Mouse (Mus musculus) forebrain, embryonic 10.5 days (tissue): Measurements from ENCODE around the gene Tmem102. TPM values are rescaled to one million over a fixed set of nuclear protein-coding genes. Genes with fewer than 3 reads are reported as not detected.

ENCODE experiments used
- DNase-seq: peaks from one replicate; pipeline ENCODE4 v3.0.0-alpha.2; 2017; ENCODE audit warnings: low spot score; ENCODE audit errors: extremely low spot score
- H3K27ac ChIP-seq: fragments of 300-500 bp; sonication (generic); 2 replicates; pipeline ENCODE4 v1.5.1; 2016; ENCODE audit warnings: mild to moderate bottlenecking
- H3K27me3 ChIP-seq: fragments of 300-500 bp; sonication (generic); 2 replicates; pipeline ENCODE4 v1.6.1; 2016; ENCODE audit warnings: mild to moderate bottlenecking; ENCODE audit not compliant: poor library complexity, severe bottlenecking
- H3K36me3 ChIP-seq: fragments of 300-500 bp; sonication (generic); replicated peaks from 2 replicates; pipeline ENCODE4 v1.6.1; 2016; ENCODE audit warnings: mild to moderate bottlenecking, moderate library complexity
- H3K4me1 ChIP-seq: fragments of 300-500 bp; sonication (generic); 2 replicates; pipeline ENCODE4 v1.6.1; 2016
- H3K4me3 ChIP-seq: fragments of 300-500 bp; sonication (generic); 2 replicates; pipeline ENCODE4 v1.5.1; 2016; ENCODE audit warnings: mild to moderate bottlenecking, moderate library complexity
- H3K9me3 ChIP-seq: fragments of 300-500 bp; sonication (generic); 2 replicates; pipeline ENCODE4 v1.6.1; 2016; ENCODE audit warnings: mild to moderate bottlenecking, moderate library complexity
- WGBS: fragments of 180-500 bp; shearing (Covaris S2); methylation state at CpG from one replicate; pipeline ENCODE4 v1.1.7; 2016; 5-methylcytosine and 5-hydroxymethylcytosine counted together
- polyA plus RNA-seq: library from polyadenylated mRNA; unstranded; fragments of >200 nt; fragmentation: Nextera tagmentation; extraction: Ambion mirVana; gene quantifications from 2 replicates; pipeline ENCODE4 v1.2.1, GENCODE M21; 2016

Tmem102 gene
- polyA plus RNA-seq, 1 experiment from 2014 or later = 0.95 TPM

GRCm38 (mm10) chr11:69776488-69776887, 28.9 kb downstream of the Tmem102 start:
- no peak for DNase-seq
- WGBS = 81% methylated on average over 20 of the region's 20 CpGs
- Histone ChIP-seq H3K36me3 (no peaks in the 10 kb centered on the region), H3K4me1 (peaks cover 31% of the 10 kb centered on the region), H3K27ac (peak overlapping the region; percentile 15; the same call in 1 of the 2 replicates), H3K4me3 (no peak overlapping the region), H3K27me3 (peaks cover 51% of the 10 kb centered on the region), H3K9me3 (no peaks in the 10 kb centered on the region)

DNA sequence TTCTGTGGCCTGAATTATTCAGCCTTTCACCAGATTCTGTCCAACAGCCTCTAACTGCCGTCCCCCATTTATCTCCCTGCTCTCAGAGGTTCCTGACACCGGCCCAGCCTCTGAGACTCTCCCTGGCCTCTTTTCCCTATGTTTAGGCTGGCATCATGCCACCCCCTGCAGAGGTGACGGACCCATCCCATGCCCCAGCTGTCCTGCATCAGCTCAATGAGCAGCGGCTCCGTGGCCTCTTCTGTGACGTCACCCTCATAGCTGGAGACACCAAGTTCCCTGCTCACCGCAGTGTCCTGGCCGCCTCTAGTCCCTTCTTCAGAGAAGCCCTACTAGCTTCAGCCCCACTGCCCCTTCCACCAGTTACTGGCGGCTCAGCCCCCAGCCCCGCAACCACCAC, 29.7 kb downstream of the Tmem102 start:
- WGBS = 76% methylated on average over 10 of the region's 10 CpGs
- H3K27me3 ChIP-seq = peaks cover 51% of the 10 kb centered on the region
- no peaks in the 10 kb centered on the region for H3K36me3 ChIP-seq
- DNase-seq = no peak
- no peak overlapping the region for H3K27ac ChIP-seq
- no peak overlapping the region for H3K4me3 ChIP-seq
- peaks cover 31% of the 10 kb centered on the region for H3K4me1 ChIP-seq
- no peaks in the 10 kb centered on the region for H3K9me3 ChIP-seq

DNA sequence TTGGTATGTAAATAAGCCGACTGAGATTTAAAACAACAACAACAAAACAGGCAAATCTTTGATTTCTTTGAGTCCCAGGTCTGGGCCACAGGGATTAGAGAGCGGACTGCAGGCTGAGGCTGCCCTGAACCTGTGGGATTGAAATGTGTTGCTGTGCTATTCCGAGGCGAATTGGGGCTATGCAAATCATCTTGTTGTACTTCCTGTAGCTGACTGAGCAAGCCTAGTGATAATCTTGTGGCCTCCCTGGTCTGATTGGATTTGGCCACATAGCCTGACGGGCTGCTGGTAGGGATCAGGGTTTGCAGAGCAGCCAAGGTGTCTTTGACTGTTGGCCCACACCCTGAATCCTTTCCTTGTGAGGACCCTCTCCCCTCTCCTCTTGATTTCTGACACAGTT, 30.5 kb downstream of the Tmem102 start:
- 55% methylated on average over 5 of the region's 5 CpGs for WGBS
- DNase-seq = no peak
- Histone ChIP-seq H3K4me3 (no peak overlapping the region), H3K9me3 (no peaks in the 10 kb centered on the region), H3K27ac (no peak overlapping the region), H3K4me1 (peaks cover 31% of the 10 kb centered on the region), H3K27me3 (peaks cover 49% of the 10 kb centered on the region), H3K36me3 (no peaks in the 10 kb centered on the region)

GRCm38 (mm10) chr11:69767625-69767909, 37.9 kb downstream of the Tmem102 start:
- H3K4me1 ChIP-seq = peaks cover 30% of the 10 kb centered on the region
- H3K4me3 ChIP-seq = 0 out of 2 replicates have a peak overlapping the region, but pooled peaks have one; percentile 9
- WGBS = 65% methylated on average over 4 of the region's 4 CpGs
- H3K27ac ChIP-seq = no peak overlapping the region
- no peaks in the 10 kb centered on the region for H3K9me3 ChIP-seq
- peaks cover 20% of the 10 kb centered on the region for H3K27me3 ChIP-seq
- DNase-seq = no peak
- no peaks in the 10 kb centered on the region for H3K36me3 ChIP-seq

- H3K27me3 ChIP-seq = peaks cover 20% of the 10 kb centered on the region
- H3K27ac ChIP-seq = no peak overlapping the region
- no peaks in the 10 kb centered on the region for H3K36me3 ChIP-seq
- DNase-seq = no peak
- H3K4me3 ChIP-seq = peak overlapping the region; percentile 92
- H3K4me1 ChIP-seq = peaks cover 30% of the 10 kb centered on the region
- 68% methylated on average over 13 of the region's 13 CpGs for WGBS
- H3K9me3 ChIP-seq = no peaks in the 10 kb centered on the region
Measured at GRCm38 (mm10) chr11:69766872-69767624, 38.4 kb downstream of the Tmem102 start.

- H3K9me3 ChIP-seq = no peaks in the 10 kb centered on the region
- WGBS = under 1% methylated on average over 37 of the region's 37 CpGs
- peaks cover 34% of the 10 kb centered on the region for H3K4me1 ChIP-seq
- peak overlapping the region; percentile 92 for H3K4me3 ChIP-seq
- H3K27ac ChIP-seq = peak overlapping the region; percentile 94
- H3K36me3 ChIP-seq = no peaks in the 10 kb centered on the region
- peak; percentile 52 for DNase-seq
- H3K27me3 ChIP-seq = peaks cover 20% of the 10 kb centered on the region
Measured at GRCm38 (mm10) chr11:69766126-69766609, 39.3 kb downstream of the Tmem102 start.

- WGBS = 18% methylated on average over 55 of the region's 55 CpGs
- Histone ChIP-seq H3K27ac (peak within 1 kb of the TSS; percentile 94), H3K27me3 (peaks cover 20% of the 10 kb centered on the region), H3K9me3 (no peaks in the 10 kb centered on the region), H3K36me3 (no peaks in the 10 kb centered on the region), H3K4me3 (peak within 1 kb of the TSS; percentile 92), H3K4me1 (peaks cover 41% of the 10 kb centered on the region)
- DNase-seq = peak; percentile 44
Measured at GRCm38 (mm10) chr11:69765221-69766125, 40.0 kb downstream of the Tmem102 start, which contains the start of gene Zbtb4. TSS of gene Zbtb4 (plus strand) at chr11:69765912.

DNA sequence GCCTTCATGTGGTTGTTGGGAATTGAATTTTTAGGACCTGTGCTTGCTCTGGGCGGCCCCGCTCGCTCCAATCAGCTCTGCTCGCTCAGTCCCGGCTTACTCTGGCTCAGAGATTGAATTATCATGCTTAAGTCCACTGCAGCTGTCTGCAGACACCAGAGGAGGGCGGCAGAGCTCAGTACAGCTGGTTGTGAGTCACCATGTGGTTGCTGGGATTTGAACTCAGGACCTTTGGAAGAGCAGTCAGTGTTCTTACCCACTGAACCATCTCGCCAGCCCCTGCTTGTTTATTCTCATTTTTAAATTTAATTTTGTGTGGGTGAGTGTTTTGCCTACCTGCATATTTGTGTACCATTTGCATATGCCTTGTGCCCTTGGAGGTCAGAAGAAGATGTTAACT, 41.9 kb downstream of the Tmem102 start:
- no peak overlapping the region for H3K27ac ChIP-seq
- WGBS = 72% methylated on average over 7 of the region's 7 CpGs
- H3K4me1 ChIP-seq = peaks cover 52% of the 10 kb centered on the region
- peaks cover 20% of the 10 kb centered on the region for H3K27me3 ChIP-seq
- no peaks in the 10 kb centered on the region for H3K9me3 ChIP-seq
- no peaks in the 10 kb centered on the region for H3K36me3 ChIP-seq
- no peak for DNase-seq
- no peak overlapping the region for H3K4me3 ChIP-seq

DNA sequence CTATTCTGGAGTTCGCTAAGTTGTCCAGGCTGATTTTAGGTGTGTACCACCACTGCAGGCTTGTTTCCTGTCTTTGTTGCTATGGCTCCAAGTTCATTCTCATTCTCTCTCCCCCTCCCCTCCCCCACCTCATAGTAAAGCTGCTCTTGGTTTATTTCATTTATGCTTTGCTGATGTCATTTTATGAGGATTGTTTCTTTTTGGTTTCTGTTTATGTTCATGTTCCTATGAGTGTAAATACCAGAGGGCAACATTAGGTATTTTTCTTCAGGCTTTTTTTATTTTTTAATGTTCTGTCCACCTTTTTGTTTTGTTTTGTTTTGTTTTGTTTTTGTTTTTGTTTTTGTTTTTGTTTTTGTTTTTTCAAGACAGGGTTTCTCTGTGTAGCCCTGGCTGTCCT, 43.6 kb downstream of the Tmem102 start, which contains the start of gene Slc35g3:
Gene Slc35g3, minus strand, starts transcription at position 101 of the 400 bp plus-strand sequence.
- Histone ChIP-seq H3K4me1 (peaks cover 50% of the 10 kb centered on the region), H3K27ac (peak within 1 kb of the TSS; percentile 97), H3K9me3 (no peaks in the 10 kb centered on the region), H3K36me3 (no peaks in the 10 kb centered on the region), H3K4me3 (no peak within 1 kb of the TSS), H3K27me3 (peaks cover 7% of the 10 kb centered on the region; the same call in 1 of the 2 replicates)
- 75% methylated on average over 1 of the region's 1 CpGs for WGBS
- no peak for DNase-seq

DNA sequence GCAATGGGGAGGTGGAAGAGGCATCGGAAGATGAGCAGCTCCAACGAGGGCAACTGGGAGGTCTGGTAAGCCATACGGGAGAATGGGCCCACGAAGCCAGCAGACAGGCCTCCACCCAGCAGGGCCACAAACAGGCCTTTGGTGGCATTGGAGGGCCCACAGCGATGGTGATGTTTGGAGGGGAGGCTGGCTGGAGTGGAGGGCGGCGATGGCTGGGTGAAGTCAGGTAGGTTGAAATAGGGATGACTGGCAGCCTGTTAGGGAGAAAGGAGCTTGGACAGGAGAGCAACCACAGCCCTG, 44.6 kb downstream of the Tmem102 start:
- WGBS = 90% methylated on average over 7 of the region's 7 CpGs
- Histone ChIP-seq H3K27me3 (no peaks in the 10 kb centered on the region; the same call in 1 of the 2 replicates), H3K9me3 (no peaks in the 10 kb centered on the region), H3K4me3 (no peak overlapping the region), H3K36me3 (0 out of 2 replicates have a peak, but pooled peaks cover 3% of the 10 kb centered on the region), H3K4me1 (peaks cover 50% of the 10 kb centered on the region), H3K27ac (peak overlapping the region; percentile 97)
- DNase-seq = no peak

DNA sequence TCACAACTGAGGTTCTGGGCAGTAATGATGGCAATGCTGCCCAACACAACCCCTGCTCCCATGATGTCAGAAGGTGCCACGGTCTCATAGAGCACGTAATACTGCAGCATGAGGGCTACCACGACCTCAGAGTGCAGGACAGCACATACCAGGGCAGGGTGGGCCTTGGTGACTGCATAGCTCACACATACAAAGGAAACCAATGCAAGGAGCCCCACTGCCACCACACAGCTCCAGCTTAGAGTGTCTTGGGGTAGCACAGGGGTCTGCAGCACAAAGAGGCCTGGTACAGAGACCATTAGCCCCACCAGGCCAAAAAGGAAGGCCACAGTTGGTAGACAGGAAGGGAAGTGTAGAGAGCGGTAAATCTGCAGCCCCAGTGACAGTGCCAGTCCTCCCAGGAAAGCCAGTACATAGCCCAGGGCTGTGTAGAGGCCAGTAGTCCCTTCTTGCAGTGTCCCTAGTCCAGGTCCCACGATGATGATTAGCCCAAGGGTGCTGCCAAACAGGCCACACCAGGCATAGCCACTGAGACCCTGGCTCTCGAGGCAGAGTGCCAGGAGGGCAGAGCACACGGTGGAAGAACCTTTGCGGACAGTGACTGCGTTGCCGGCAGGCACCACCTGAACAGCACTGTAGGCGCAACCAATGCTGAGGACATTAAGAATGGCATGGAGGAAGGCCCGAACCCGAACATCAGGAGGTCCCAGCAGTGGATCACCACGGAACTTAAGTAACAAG, 45.1 kb downstream of the Tmem102 start:
- Histone ChIP-seq H3K4me1 (peaks cover 50% of the 10 kb centered on the region), H3K27me3 (no peaks in the 10 kb centered on the region; the same call in 1 of the 2 replicates), H3K27ac (peak overlapping the region; percentile 97), H3K9me3 (no peaks in the 10 kb centered on the region), H3K4me3 (peak overlapping the region; percentile 66), H3K36me3 (peaks cover 8% of the 10 kb centered on the region; the same call in 1 of the 2 replicates)
- 80% methylated on average over 14 of the region's 14 CpGs for WGBS
- DNase-seq = no peak

DNA sequence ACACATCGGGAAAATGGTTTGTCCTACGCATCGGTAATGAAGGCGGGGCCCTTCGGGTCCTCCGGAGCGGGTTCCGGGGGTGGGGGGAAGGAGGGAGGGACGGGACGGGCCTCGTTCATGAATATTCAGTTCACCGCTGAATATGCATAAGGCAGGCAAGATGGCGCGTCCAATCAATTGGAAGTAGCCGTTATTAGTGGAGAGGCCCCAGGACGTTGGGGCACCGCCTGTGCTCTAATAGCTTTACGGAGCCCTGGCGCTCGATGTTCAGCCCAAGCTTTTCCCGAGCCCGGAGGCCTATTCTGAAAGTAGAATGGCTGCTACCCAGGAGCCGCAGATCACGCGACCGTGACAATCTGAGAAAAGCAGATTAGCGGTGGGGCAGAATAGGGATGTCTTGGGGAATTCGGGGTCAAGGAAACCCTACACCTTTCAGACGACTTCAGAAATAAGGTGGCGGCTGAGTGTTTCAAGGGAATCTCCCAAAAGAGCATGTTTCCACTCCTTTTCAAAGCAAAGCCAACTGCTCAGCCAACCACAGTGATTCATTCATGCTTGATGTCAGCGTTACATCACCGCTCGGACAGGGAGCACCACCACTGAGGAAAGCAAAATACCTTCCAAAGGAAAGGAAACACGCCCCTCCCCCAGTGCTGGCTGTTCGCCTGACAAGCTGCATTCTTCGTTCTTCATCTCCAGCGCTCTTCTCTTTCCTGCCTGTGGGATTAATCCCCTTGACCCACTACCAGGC, 46.3 kb downstream of the Tmem102 start:
- H3K4me3 ChIP-seq = peak overlapping the region; percentile 66
- H3K36me3 ChIP-seq = peaks cover 12% of the 10 kb centered on the region
- WGBS = under 1% methylated on average over 37 of the region's 37 CpGs
- peak overlapping the region; percentile 97 for H3K27ac ChIP-seq
- H3K9me3 ChIP-seq = no peaks in the 10 kb centered on the region
- H3K4me1 ChIP-seq = peaks cover 58% of the 10 kb centered on the region
- DNase-seq = peak; percentile 93
- no peaks in the 10 kb centered on the region for H3K27me3 ChIP-seq
